Mouse (Mus musculus) CH12.LX (cell line): Measurements from ENCODE around the gene Parp9. TPM values are rescaled to one million over a fixed set of nuclear protein-coding genes. Genes with fewer than 3 reads are reported as not detected.

Experiments used
- DNase-seq: peaks from one replicate; pipeline ENCODE4 v3.0.0-alpha.2; 2013; ENCODE audit errors: extremely low read depth
- H3K27ac ChIP-seq: 2 replicates; pipeline ENCODE4 v1.5.1; 2012; ENCODE audit warnings: low read depth, mild to moderate bottlenecking, control low read depth, moderate library complexity; ENCODE audit not compliant: insufficient read depth
- H3K27me3 ChIP-seq: replicated peaks from 2 replicates; pipeline ENCODE3; 2012; ENCODE audit warnings: inconsistent platforms
- H3K36me3 ChIP-seq, 2 experiments: replicated peaks in 1 of 2; 2 replicates each; pipeline versions ENCODE3 to v1.6.1; 2012; ENCODE audit warnings: inconsistent platforms in 1 of 2, low read length in 1 of 2, mild to moderate bottlenecking in 1 of 2, mixed read lengths in 1 of 2, moderate library complexity in 1 of 2; ENCODE audit not compliant: control insufficient read depth in 1 of 2, insufficient read depth in 1 of 2
- H3K4me1 ChIP-seq, 2 experiments: 2 replicates each; pipeline ENCODE4 v1.6.1; 2012; ENCODE audit warnings: inconsistent platforms in 1 of 2, moderate library complexity in 1 of 2; ENCODE audit not compliant: insufficient read depth in 2 of 2, control insufficient read depth in 1 of 2
- H3K4me2 ChIP-seq: 2 replicates; pipeline ENCODE4 v1.6.1; 2012; ENCODE audit warnings: low read depth, mild to moderate bottlenecking, control low read depth; ENCODE audit not compliant: poor library complexity, insufficient read depth, severe bottlenecking
- H3K4me3 ChIP-seq, 3 experiments: fragments of 150-350 bp in 1 of 3; sonication (generic) in 1 of 3; replicated peaks in 1 of 3; 2 replicates each; pipeline versions ENCODE3 to v1.5.1; 2011 to 2012; ENCODE audit warnings: low read depth in 2 of 3, low read length in 2 of 3, mild to moderate bottlenecking in 2 of 3, moderate library complexity in 2 of 3, control low read depth in 1 of 3, improper control_type of control experiment in 1 of 3, inconsistent platforms in 1 of 3, mixed read lengths in 1 of 3; ENCODE audit not compliant: poor library complexity in 1 of 3
- H3K79me2 ChIP-seq: replicated peaks from 2 replicates; pipeline ENCODE4 v1.6.1; 2012; ENCODE audit warnings: mild to moderate bottlenecking, moderate library complexity; ENCODE audit not compliant: control insufficient read depth, poor library complexity, insufficient read depth, severe bottlenecking; ENCODE audit errors: extremely low read depth
- H3K9ac ChIP-seq: 2 replicates; pipeline ENCODE4 v1.6.1; 2012; ENCODE audit warnings: low read depth, mild to moderate bottlenecking, control low read depth, moderate library complexity; ENCODE audit not compliant: insufficient read depth
- H3K9me3 ChIP-seq: replicated peaks from 2 replicates; pipeline ENCODE3; 2012; ENCODE audit warnings: low read length, inconsistent platforms, mixed read lengths
- CTCF ChIP-seq, 2 experiments: IDR thresholded peaks in 1 of 2; conservative IDR thresholded peaks in 1 of 2; 2 replicates each; pipeline ENCODE4 v1.5.1; 2011 to 2012; ENCODE audit warnings: low read depth in 2 of 2, low read length in 2 of 2, improper control_type of control experiment in 1 of 2, inconsistent platforms in 1 of 2, mild to moderate bottlenecking in 1 of 2, moderate library complexity in 1 of 2
- ELF1 ChIP-seq: IDR thresholded peaks from 2 replicates; pipeline ENCODE4 v1.6.1; 2014; ENCODE audit warnings: low read depth, mild to moderate bottlenecking, inconsistent platforms, low read length, improper control_type of control experiment
- ETS1 ChIP-seq: conservative IDR thresholded peaks from 2 replicates; pipeline ENCODE4 v1.6.1; 2012; ENCODE audit warnings: low read depth, mild to moderate bottlenecking, inconsistent platforms, low read length, improper control_type of control experiment, moderate library complexity
- GABPA ChIP-seq: IDR thresholded peaks from 2 replicates; pipeline ENCODE4 v1.6.1; 2012; ENCODE audit warnings: low read depth, low read length, improper control_type of control experiment, inconsistent platforms; ENCODE audit not compliant: insufficient replicate concordance
- IRF4 ChIP-seq: IDR thresholded peaks from 2 replicates; pipeline ENCODE4 v1.6.1; 2014; ENCODE audit warnings: low read depth, mild to moderate bottlenecking, inconsistent platforms, low read length, improper control_type of control experiment
- MAFK ChIP-seq: IDR thresholded peaks from 2 replicates; pipeline ENCODE4 v1.6.1; 2011; ENCODE audit warnings: low read length, improper control_type of control experiment; ENCODE audit not compliant: insufficient replicate concordance
- MAX ChIP-seq: IDR thresholded peaks from 2 replicates; pipeline ENCODE4 v1.6.1; 2011; ENCODE audit warnings: low read length, improper control_type of control experiment
- MAZ ChIP-seq: IDR thresholded peaks from 2 replicates; pipeline ENCODE4 v1.6.1; 2012; ENCODE audit warnings: low read depth, mild to moderate bottlenecking, inconsistent platforms, low read length, improper control_type of control experiment, moderate library complexity
- MEF2A ChIP-seq: IDR thresholded peaks from 2 replicates; pipeline ENCODE4 v1.6.1; 2014; ENCODE audit warnings: low read depth, mild to moderate bottlenecking, inconsistent platforms, low read length, improper control_type of control experiment, borderline replicate concordance
- MXI1 ChIP-seq: IDR thresholded peaks from 2 replicates; pipeline ENCODE4 v1.6.1; 2011; ENCODE audit warnings: mild to moderate bottlenecking, low read depth, low read length, improper control_type of control experiment
- MYC ChIP-seq: IDR thresholded peaks from 2 replicates; pipeline ENCODE4 v1.6.1; 2011; ENCODE audit warnings: low read depth, mild to moderate bottlenecking, improper control_type of control experiment, low read length
- NELFE ChIP-seq: IDR thresholded peaks from 2 replicates; pipeline ENCODE4 v1.6.1; 2011; ENCODE audit warnings: low read depth, low read length, improper control_type of control experiment
- PAX5 ChIP-seq: IDR thresholded peaks from 2 replicates; pipeline ENCODE4 v1.6.1; 2012; ENCODE audit warnings: low read length, inconsistent platforms, mixed read lengths
- RAD21 ChIP-seq: IDR thresholded peaks from 2 replicates; pipeline ENCODE4 v1.6.1; 2011; ENCODE audit warnings: low read depth, mild to moderate bottlenecking, low read length, improper control_type of control experiment, moderate library complexity
- SIN3A ChIP-seq: IDR thresholded peaks from 2 replicates; pipeline ENCODE4 v1.6.1; 2012; ENCODE audit warnings: low read length, improper control_type of control experiment, inconsistent platforms
- SMC3 ChIP-seq: IDR thresholded peaks from 2 replicates; pipeline ENCODE4 v1.6.1; 2011; ENCODE audit warnings: low read depth, low read length, improper control_type of control experiment
- TBP ChIP-seq: conservative IDR thresholded peaks from 2 replicates; pipeline ENCODE4 v1.6.1; 2011; ENCODE audit warnings: low read depth, low read length, improper control_type of control experiment
- TCF12 ChIP-seq: IDR thresholded peaks from 2 replicates; pipeline ENCODE4 v1.6.1; 2014; ENCODE audit warnings: low read depth, mild to moderate bottlenecking, inconsistent platforms, low read length, improper control_type of control experiment
- USF1 ChIP-seq: IDR thresholded peaks from 2 replicates; pipeline ENCODE4 v1.6.1; 2014; ENCODE audit warnings: low read depth, mild to moderate bottlenecking, inconsistent platforms, low read length, improper control_type of control experiment
- USF2 ChIP-seq: conservative IDR thresholded peaks from 2 replicates; pipeline ENCODE4 v1.6.1; 2011; ENCODE audit warnings: low read depth, low read length, improper control_type of control experiment
- ZC3H11A ChIP-seq: IDR thresholded peaks from 2 replicates; pipeline ENCODE4 v1.6.1; 2012; ENCODE audit warnings: low read depth, mild to moderate bottlenecking, inconsistent platforms, low read length, improper control_type of control experiment
- ZMIZ1 ChIP-seq: IDR thresholded peaks from 2 replicates; pipeline ENCODE4 v1.6.1; 2012; ENCODE audit warnings: low read depth, mild to moderate bottlenecking, inconsistent platforms, low read length, improper control_type of control experiment
- ZNF384 ChIP-seq: IDR thresholded peaks from 2 replicates; pipeline ENCODE4 v1.6.1; 2012; ENCODE audit warnings: low read depth, low read length, improper control_type of control experiment, inconsistent platforms
- dilution Hi-C: fragments of 300-500 bp; cut with MboI; formaldehyde crosslinking; loops from 2 replicates; pipeline ENCODE4 v1.14.3; 2020; ENCODE audit warnings: low sequenced_read_pairs; ENCODE audit not compliant: extremely low pct_unique_long_range_greater_than_20kb, extremely low pct_ligation_motif_present
- in situ Hi-C: fragments of 300-500 bp; cut with MboI; formaldehyde crosslinking; loops from 3 replicates; pipeline ENCODE4 v1.14.3; 2019; ENCODE audit warnings: low sequenced_read_pairs, low pct_ligation_motif_present, low pct_unique_long_range_greater_than_20kb, mixed read lengths
- polyA plus RNA-seq: library from polyadenylated mRNA; unstranded; fragments of >175 nt; gene quantifications from 2 replicates; pipeline ENCODE4 v1.2.1, GENCODE M21; 2012; ENCODE audit warnings: low read depth; ENCODE audit not compliant: insufficient read length
- total RNA-seq, 2 experiments: library from RNA; depleted of rRNA; stranded (reverse); fragments of 300-350 nt in 1 of 2; fragments of >200 nt in 1 of 2; gene quantifications; 2 replicates each; pipeline ENCODE4 v1.2.3; 2012 to 2014

The Parp9 gene
- total and polyA plus RNA-seq, 3 experiments = 30.3 to 53.1 (median 33.2) TPM

GRCm38 (mm10) chr16:35921676-35922235, 16.5 kb upstream of the Parp9 start:
- H3K79me2 ChIP-seq = no peaks in the 10 kb centered on the region
- no peak overlapping the region for H3K4me2 ChIP-seq
- H3K27ac ChIP-seq = no peak overlapping the region
- no peak for DNase-seq
- H3K36me3 ChIP-seq = peaks cover 2 to 11% of the 10 kb centered on the region in 2 experiments
- no peaks in the 10 kb centered on the region for H3K27me3 ChIP-seq
- in situ Hi-C loops = no loop called here
- dilution Hi-C loops = no loop called here
- peaks cover 3 to 19% of the 10 kb centered on the region in 2 experiments; a peak in 3 of 4 replicates for H3K4me1 ChIP-seq
- H3K9ac ChIP-seq = no peak overlapping the region
- H3K4me3 ChIP-seq = no peak overlapping the region
- no peaks in the 10 kb centered on the region for H3K9me3 ChIP-seq
- TF ChIP-seq TBP (no peak), NELFE (no peak), SMC3 (no peak), USF1 (no peak), MYC (no peak), MAX (no peak)

- no peak overlapping the region for H3K4me2 ChIP-seq
- in situ Hi-C loops = no loop called here
- dilution Hi-C loops = no loop called here
- H3K4me1 ChIP-seq = peaks cover 3 to 19% of the 10 kb centered on the region in 2 experiments; a peak in 3 of 4 replicates
- TF ChIP-seq MAFK = peak; percentile 83; the same call in 1 of the 2 replicates
- TF ChIP-seq TCF12 = no peak
- TF ChIP-seq ETS1 = no peak
- TF ChIP-seq ELF1 = peak; percentile 52; the same call in 1 of the 2 replicates
- TF ChIP-seq RAD21 = no peak
- TF ChIP-seq, all 38 proteins: peak for 2
- Histone ChIP-seq H3K27ac (no peak overlapping the region), H3K27me3 (no peaks in the 10 kb centered on the region), H3K9ac (no peak overlapping the region), H3K79me2 (no peaks in the 10 kb centered on the region), H3K4me3 (no peak overlapping the region), H3K36me3 (peaks cover 3 to 18% of the 10 kb centered on the region in 2 experiments), H3K9me3 (no peaks in the 10 kb centered on the region)
- DNase-seq = no peak
These were observed 15.9 kb upstream of the Parp9 start for GRCm38 (mm10) chr16:35922301-35922895.

DNA sequence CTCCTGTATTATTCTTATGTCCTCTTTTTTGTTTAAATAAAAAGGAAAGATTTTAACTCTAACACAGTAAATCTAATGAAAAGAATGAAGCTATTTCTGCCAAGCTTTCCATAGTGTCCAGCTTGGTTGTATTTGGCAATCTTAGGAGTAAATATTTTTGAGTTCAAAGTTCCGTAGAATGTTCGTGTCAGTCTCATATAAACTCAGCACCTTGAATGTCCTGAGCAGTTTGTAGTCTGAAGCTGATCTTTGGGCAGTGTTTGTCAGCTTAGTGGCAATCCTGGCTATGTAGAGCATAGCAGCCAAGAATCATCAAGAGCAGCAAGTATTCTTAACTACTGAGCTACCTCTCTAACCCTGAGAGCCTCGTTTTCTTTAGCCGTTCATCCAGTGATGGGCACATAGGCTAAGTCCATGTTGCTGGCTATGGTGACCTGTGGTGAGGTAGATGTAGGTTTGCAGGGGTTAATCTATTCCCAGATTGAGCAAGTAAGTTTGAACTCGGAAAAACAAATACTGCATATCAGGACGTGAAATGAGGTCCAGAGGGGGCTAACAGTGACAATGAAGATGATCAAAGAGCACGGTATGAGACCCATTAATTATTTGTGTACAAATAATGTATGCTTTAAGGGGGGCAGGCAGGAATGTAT, 14.6 kb upstream of the Parp9 start:
- no peak overlapping the region for H3K4me3 ChIP-seq
- dilution Hi-C loops (no loop called here), in situ Hi-C loops (no loop called here)
- TF ChIP-seq MXI1 = no peak
- no peak for TF ChIP-seq MAZ
- TF ChIP-seq PAX5 = no peak
- no peak for TF ChIP-seq MEF2A
- TF ChIP-seq ETS1 = no peak
- TF ChIP-seq NELFE = no peak
- TF ChIP-seq CTCF (conservative IDR thresholded peaks at IDR 0.05 in 1 of 2, IDR thresholded peaks at IDR 0.05 in 1 of 2; ENCODE audit: low read depth in 2 of 2, low read length in 2 of 2) = no peak
- no peak for TF ChIP-seq MAFK
- TF ChIP-seq SIN3A = no peak
- no peak for TF ChIP-seq TCF12
- TF ChIP-seq ZC3H11A = no peak
- TF ChIP-seq MAX = no peak
- TF ChIP-seq RAD21 = no peak
- TF ChIP-seq IRF4 = no peak
- TF ChIP-seq ZNF384 = no peak
- no peak for TF ChIP-seq ZMIZ1
- no peak for TF ChIP-seq GABPA
- no peak for TF ChIP-seq USF2
- no peaks in the 10 kb centered on the region for H3K79me2 ChIP-seq
- no peaks in the 10 kb centered on the region for H3K9me3 ChIP-seq
- H3K27me3 ChIP-seq = no peaks in the 10 kb centered on the region
- H3K4me1 ChIP-seq = peaks cover 0 to 12% of the 10 kb centered on the region in 2 experiments; a peak in 2 of 4 replicates
- no peak overlapping the region for H3K9ac ChIP-seq
- DNase-seq = no peak
- H3K4me2 ChIP-seq = no peak overlapping the region
- H3K36me3 ChIP-seq = peaks cover 8 to 30% of the 10 kb centered on the region in 2 experiments
- no peak overlapping the region for H3K27ac ChIP-seq
